Mouse (Mus musculus): ENCODE results near the gene Slc25a44. TPM values are rescaled to one million over a fixed set of nuclear protein-coding genes. Genes with fewer than 3 reads are reported as not detected.
"Not testable (repeated sequence)": the region's sequence is repeated elsewhere in the genome, so short reads cannot be mapped to it uniquely, and the experiment has no call there.

Slc25a44 gene
- polyA plus RNA-seq, 1 experiment from 2014 or later: 18.0 TPM

DNA sequence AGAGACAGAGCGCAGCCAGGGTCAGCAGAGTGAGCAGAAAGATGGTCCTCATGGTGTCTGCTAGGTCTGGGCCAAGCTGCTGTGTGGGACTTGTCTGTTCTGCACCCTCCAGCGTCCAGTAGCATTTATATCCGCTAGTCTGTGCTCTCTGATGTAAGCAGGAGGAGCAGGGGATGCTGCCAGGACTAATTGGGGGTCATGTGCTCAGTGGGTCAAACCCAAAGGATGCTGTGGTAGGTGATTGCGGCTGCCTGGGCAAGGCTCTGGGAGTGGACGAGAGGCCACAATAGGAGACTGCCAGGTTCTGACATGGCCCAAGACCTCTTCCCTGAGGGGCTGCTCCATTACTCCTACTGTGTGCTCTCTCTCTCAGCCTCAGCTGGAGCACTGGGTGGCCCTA lies 40.6 kb downstream of the Slc25a44 start, which contains the start of gene Bglap:
Gene Bglap, minus strand, starts transcription at position 101 of the 400 bp plus-strand sequence.
- no peak within 1 kb of the TSS for H3K4me2 ChIP-seq (ENCODE audit: low read depth, low read length)
- no peaks in the 10 kb centered on the region for H3K4me1 ChIP-seq (ENCODE audit: control insufficient read depth, insufficient read depth, low read length)
- H3K27ac ChIP-seq (ENCODE audit: low read length): no peak within 1 kb of the TSS
- no peaks in the 10 kb centered on the region for H3K27me3 ChIP-seq (ENCODE audit: control insufficient read depth, insufficient read depth, low read length)
- no peak within 1 kb of the TSS for H3K9ac ChIP-seq (ENCODE audit: low read length)
- ATAC-seq (ENCODE audit: insufficient read depth, low FRiP score): no peak
- H3K9me3 ChIP-seq (replicated peaks; ENCODE audit: control insufficient read depth, low read length): no peaks in the 10 kb centered on the region
- 80% methylated on average over 5 of the region's 5 CpGs for WGBS
- H3K4me3 ChIP-seq (replicated peaks; ENCODE audit: low read length): no peak within 1 kb of the TSS
- no peaks in the 10 kb centered on the region for H3K36me3 ChIP-seq (ENCODE audit: control insufficient read depth, insufficient read depth, low read length)

DNA sequence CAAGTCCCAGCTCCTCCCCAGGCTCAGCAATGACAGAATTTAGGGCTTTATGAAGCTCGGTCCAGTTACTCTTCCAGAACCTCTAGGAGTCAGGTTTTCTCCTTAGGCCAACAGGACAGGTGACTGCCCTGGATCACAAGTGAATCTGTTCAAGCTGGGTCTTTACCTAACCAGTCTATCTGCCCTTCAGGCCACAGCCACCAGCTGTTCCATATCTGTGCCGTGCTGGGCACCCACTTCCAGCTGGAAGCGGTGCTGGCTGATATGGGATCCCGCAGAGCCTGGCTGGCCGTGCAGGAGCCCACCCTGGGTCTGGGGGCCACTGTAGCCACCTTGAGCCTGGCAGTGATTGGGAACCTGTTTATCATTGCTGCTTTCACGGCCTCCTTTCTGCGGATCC lies 42.6 kb downstream of the Slc25a44 start:
- not testable (repeated sequence) for ATAC-seq (ENCODE audit: insufficient read depth, low FRiP score); H3K27ac ChIP-seq (ENCODE audit: low read length); H3K9ac ChIP-seq (ENCODE audit: low read length); H3K27me3 ChIP-seq (ENCODE audit: control insufficient read depth, insufficient read depth, low read length); H3K36me3 ChIP-seq (ENCODE audit: control insufficient read depth, insufficient read depth, low read length); H3K4me3 ChIP-seq (replicated peaks; ENCODE audit: low read length); H3K4me1 ChIP-seq (ENCODE audit: control insufficient read depth, insufficient read depth, low read length); H3K9me3 ChIP-seq (replicated peaks; ENCODE audit: control insufficient read depth, low read length)
- 11% methylated on average over 1 of the region's 7 CpGs for WGBS
- H3K4me2 ChIP-seq (ENCODE audit: low read depth, low read length): peak overlapping the region; percentile 43; the same call in 1 of the 2 replicates

DNA sequence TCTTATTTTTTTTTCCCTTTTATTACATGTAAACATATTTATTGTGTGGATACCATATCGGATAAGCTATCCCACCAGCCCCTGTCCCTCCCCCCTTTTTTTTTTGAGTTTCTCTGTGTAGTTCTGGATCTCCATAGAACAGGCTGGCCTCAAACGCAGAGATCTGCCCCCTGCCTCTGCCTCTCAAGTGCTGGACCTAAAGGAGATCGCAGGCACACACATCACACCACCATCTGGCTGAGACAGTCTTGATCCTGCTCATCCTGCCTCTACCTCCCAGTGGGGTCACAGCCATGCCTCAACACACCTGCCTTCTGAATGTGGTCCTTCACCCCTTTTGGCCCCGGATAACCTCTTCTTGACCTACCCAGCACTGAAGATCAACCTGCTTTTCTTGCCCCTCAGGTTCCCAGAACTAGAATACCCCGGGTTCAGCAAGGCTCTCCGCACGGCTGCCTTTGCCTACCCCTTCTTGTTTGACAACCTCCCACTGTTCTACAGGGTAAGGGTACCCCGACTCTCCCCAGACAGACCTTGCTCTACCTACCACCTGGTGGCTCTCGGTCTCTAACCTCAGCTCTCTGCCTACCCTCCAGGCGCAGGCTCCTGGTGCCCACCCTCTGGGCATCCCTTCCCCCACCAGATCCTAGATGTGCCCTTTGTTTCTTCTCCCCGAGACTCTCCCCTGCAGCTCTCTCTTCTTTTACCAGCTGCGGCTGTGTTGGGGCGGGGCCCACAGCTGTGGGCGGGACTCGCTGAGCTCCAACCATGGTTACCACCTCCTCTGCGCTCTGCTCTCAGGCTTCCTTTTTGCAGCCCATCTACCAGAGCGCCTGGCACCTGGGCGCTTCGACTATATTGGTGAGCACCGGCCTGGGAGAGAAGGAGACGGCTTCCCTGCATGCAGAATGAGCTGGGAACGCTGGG lies 43.3 kb downstream of the Slc25a44 start:
- peak overlapping the region; percentile 43 for H3K4me2 ChIP-seq (ENCODE audit: low read depth, low read length)
- WGBS: 8% methylated on average over 20 of the region's 22 CpGs
- not testable (repeated sequence) for H3K4me1 ChIP-seq (ENCODE audit: control insufficient read depth, insufficient read depth, low read length); H3K36me3 ChIP-seq (ENCODE audit: control insufficient read depth, insufficient read depth, low read length); H3K27me3 ChIP-seq (ENCODE audit: control insufficient read depth, insufficient read depth, low read length); H3K9me3 ChIP-seq (replicated peaks; ENCODE audit: control insufficient read depth, low read length)
- ATAC-seq (ENCODE audit: insufficient read depth, low FRiP score): peak; percentile 79
- peak overlapping the region; percentile 50; the same call in 1 of the 2 replicates for H3K9ac ChIP-seq (ENCODE audit: low read length)
- peak overlapping the region; percentile 20; the same call in 1 of the 2 replicates for H3K4me3 ChIP-seq (replicated peaks; ENCODE audit: low read length)
- H3K27ac ChIP-seq (ENCODE audit: low read length): 0 out of 2 replicates have a peak overlapping the region, but pooled peaks have one; percentile 38

- H3K9ac ChIP-seq (ENCODE audit: low read length); H3K9me3 ChIP-seq (replicated peaks; ENCODE audit: control insufficient read depth, low read length); H3K4me2 ChIP-seq (ENCODE audit: low read depth, low read length); H3K36me3 ChIP-seq (ENCODE audit: control insufficient read depth, insufficient read depth, low read length); H3K27ac ChIP-seq (ENCODE audit: low read length); H3K4me1 ChIP-seq (ENCODE audit: control insufficient read depth, insufficient read depth, low read length); H3K27me3 ChIP-seq (ENCODE audit: control insufficient read depth, insufficient read depth, low read length); ATAC-seq (ENCODE audit: insufficient read depth, low FRiP score); H3K4me3 ChIP-seq (replicated peaks; ENCODE audit: low read length): not testable (repeated sequence)
- WGBS: 81% methylated on average over 5 of the region's 5 CpGs
Observed at GRCm38 (mm10) chr3:88378599-88378998, 46.3 kb downstream of the Slc25a44 start, which contains the start of gene Bglap2. Gene Bglap2 (minus strand): TSS chr3:88378699.

DNA sequence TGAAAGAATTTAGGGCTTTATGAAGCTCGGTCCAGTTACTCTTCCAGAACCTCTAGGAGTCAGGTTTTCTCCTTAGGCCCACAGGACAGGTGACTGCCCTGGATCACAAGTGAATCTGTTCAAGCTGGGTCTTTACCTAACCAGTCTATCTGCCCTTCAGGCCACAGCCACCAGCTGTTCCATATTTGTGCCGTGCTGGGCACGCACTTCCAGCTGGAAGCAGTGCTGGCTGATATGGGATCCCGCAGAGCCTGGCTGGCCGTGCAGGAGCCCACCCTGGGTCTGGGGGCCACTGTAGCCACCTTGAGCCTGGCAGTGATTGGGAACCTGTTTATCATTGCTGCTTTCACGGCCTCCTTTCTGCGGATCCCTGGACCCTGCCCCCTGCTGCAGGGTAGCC lies 48.3 kb downstream of the Slc25a44 start:
- 22% methylated on average over 6 of the region's 7 CpGs for WGBS
- ATAC-seq (ENCODE audit: insufficient read depth, low FRiP score); H3K27me3 ChIP-seq (ENCODE audit: control insufficient read depth, insufficient read depth, low read length); H3K27ac ChIP-seq (ENCODE audit: low read length); H3K4me1 ChIP-seq (ENCODE audit: control insufficient read depth, insufficient read depth, low read length); H3K36me3 ChIP-seq (ENCODE audit: control insufficient read depth, insufficient read depth, low read length); H3K9me3 ChIP-seq (replicated peaks; ENCODE audit: control insufficient read depth, low read length); H3K9ac ChIP-seq (ENCODE audit: low read length): not testable (repeated sequence)
- H3K4me3 ChIP-seq (replicated peaks; ENCODE audit: low read length): peak overlapping the region; percentile 33
- peak overlapping the region; percentile 56 for H3K4me2 ChIP-seq (ENCODE audit: low read depth, low read length)

GRCm38 (mm10) chr3:88375750-88376626 lies 49.0 kb downstream of the Slc25a44 start:
- peak overlapping the region; percentile 58; the same call in 1 of the 2 replicates for H3K9ac ChIP-seq (ENCODE audit: low read length)
- H3K36me3 ChIP-seq (ENCODE audit: control insufficient read depth, insufficient read depth, low read length); H3K4me1 ChIP-seq (ENCODE audit: control insufficient read depth, insufficient read depth, low read length); H3K27me3 ChIP-seq (ENCODE audit: control insufficient read depth, insufficient read depth, low read length); H3K9me3 ChIP-seq (replicated peaks; ENCODE audit: control insufficient read depth, low read length): not testable (repeated sequence)
- WGBS: 7% methylated on average over 16 of the region's 19 CpGs
- H3K4me3 ChIP-seq (replicated peaks; ENCODE audit: low read length): peak overlapping the region; percentile 33
- peak overlapping the region; percentile 56 for H3K4me2 ChIP-seq (ENCODE audit: low read depth, low read length)
- ATAC-seq (ENCODE audit: insufficient read depth, low FRiP score): peak; percentile 91
- H3K27ac ChIP-seq (ENCODE audit: low read length): peak overlapping the region; percentile 64; the same call in 1 of the 2 replicates

- not testable (repeated sequence) for H3K4me1 ChIP-seq (ENCODE audit: control insufficient read depth, insufficient read depth, low read length); H3K4me3 ChIP-seq (replicated peaks; ENCODE audit: low read length); H3K27me3 ChIP-seq (ENCODE audit: control insufficient read depth, insufficient read depth, low read length); ATAC-seq (ENCODE audit: insufficient read depth, low FRiP score); H3K9ac ChIP-seq (ENCODE audit: low read length); H3K9me3 ChIP-seq (replicated peaks; ENCODE audit: control insufficient read depth, low read length); H3K27ac ChIP-seq (ENCODE audit: low read length); H3K4me2 ChIP-seq (ENCODE audit: low read depth, low read length); H3K36me3 ChIP-seq (ENCODE audit: control insufficient read depth, insufficient read depth, low read length)
- WGBS: 88% methylated on average over 9 of the region's 9 CpGs
Observed at GRCm38 (mm10) chr3:88372643-88373042, 52.3 kb downstream of the Slc25a44 start, which contains the start of gene Bglap3. Gene Bglap3 (minus strand): TSS chr3:88372743.

GRCm38 (mm10) chr3:88368511-88368910 lies 56.4 kb downstream of the Slc25a44 start:
- Histone ChIP-seq H3K4me1 (ENCODE audit: control insufficient read depth, insufficient read depth, low read length) (peaks cover 12% of the 10 kb centered on the region; the same call in 1 of the 2 replicates), H3K27me3 (ENCODE audit: control insufficient read depth, insufficient read depth, low read length) (peaks cover 16% of the 10 kb centered on the region)
- not testable (repeated sequence) for H3K9me3 ChIP-seq (replicated peaks; ENCODE audit: control insufficient read depth, low read length); H3K36me3 ChIP-seq (ENCODE audit: control insufficient read depth, insufficient read depth, low read length); H3K4me3 ChIP-seq (replicated peaks; ENCODE audit: low read length); H3K9ac ChIP-seq (ENCODE audit: low read length); ATAC-seq (ENCODE audit: insufficient read depth, low FRiP score); H3K4me2 ChIP-seq (ENCODE audit: low read depth, low read length); H3K27ac ChIP-seq (ENCODE audit: low read length)
- 79% methylated on average over 7 of the region's 7 CpGs for WGBS

Data from stomach, embryonic 16.5 days (tissue).